Mouse (Mus musculus) embryonic facial prominence, embryonic 15.5 days (tissue): ENCODE data around the gene Iffo1. TPM values are rescaled to one million over a fixed set of nuclear protein-coding genes. Genes with fewer than 3 reads are reported as not detected.

Experiments used
- ATAC-seq: fragments of 200-750 bp; cut with Nextera tagmentation; 2 replicates; pipeline ENCODE4 v1.8.0; 2017; ENCODE audit warnings: low read depth, moderate TSS enrichment; ENCODE audit not compliant: insufficient number of reproducible peaks, low FRiP score, low TSS enrichment
- H3K27ac ChIP-seq: fragments of 300-500 bp; sonication (generic); replicated peaks from 2 replicates; pipeline ENCODE4 v1.5.1; 2015; ENCODE audit warnings: mild to moderate bottlenecking, inconsistent platforms
- H3K27me3 ChIP-seq: fragments of 300-500 bp; sonication (generic); 2 replicates; pipeline ENCODE4 v1.6.1; 2015; ENCODE audit warnings: inconsistent platforms
- H3K36me3 ChIP-seq: fragments of 300-500 bp; sonication (generic); 2 replicates; pipeline ENCODE4 v1.6.1; 2015; ENCODE audit warnings: mild to moderate bottlenecking, inconsistent platforms
- H3K4me1 ChIP-seq: fragments of 300-500 bp; sonication (generic); 2 replicates; pipeline ENCODE4 v1.6.1; 2015; ENCODE audit warnings: inconsistent platforms
- H3K4me2 ChIP-seq: fragments of 300-500 bp; sonication (generic); replicated peaks from 2 replicates; pipeline ENCODE4 v1.6.1; 2015; ENCODE audit warnings: mild to moderate bottlenecking, inconsistent platforms
- H3K4me3 ChIP-seq: fragments of 300-500 bp; sonication (generic); replicated peaks from 2 replicates; pipeline ENCODE4 v1.5.1; 2015; ENCODE audit warnings: mild to moderate bottlenecking, inconsistent platforms
- H3K9ac ChIP-seq: fragments of 300-500 bp; sonication (generic); 2 replicates; pipeline ENCODE4 v1.6.1; 2015; ENCODE audit warnings: inconsistent platforms
- H3K9me3 ChIP-seq: fragments of 300-500 bp; sonication (generic); replicated peaks from 2 replicates; pipeline ENCODE4 v1.6.1; 2016; ENCODE audit warnings: inconsistent platforms
- WGBS: fragments of 180-500 bp; shearing (Covaris S2); methylation state at CpG from one replicate; pipeline ENCODE4 v1.1.7; 2015; 5-methylcytosine and 5-hydroxymethylcytosine counted together
- polyA plus RNA-seq: library from polyadenylated mRNA; unstranded; fragments of >200 nt; fragmentation: Nextera tagmentation; extraction: Ambion mirVana; gene quantifications from 2 replicates; pipeline ENCODE4 v1.2.1, GENCODE M21; 2015

Iffo1 gene
- polyA plus RNA-seq, 1 experiment from 2014 or later, result 30.3 TPM

- H3K4me3 ChIP-seq, result no peak overlapping the region
- WGBS, result 89% methylated on average over 5 of the region's 5 CpGs
Observed at GRCm38 (mm10) chr6:125175469-125175868, 30.4 kb downstream of the Iffo1 start.

GRCm38 (mm10) chr6:125179601-125180000 is 34.6 kb downstream of the Iffo1 start:
- WGBS, result 92% methylated on average over 7 of the region's 7 CpGs
- H3K27ac ChIP-seq, result no peak overlapping the region
- H3K9me3 ChIP-seq, result no peaks in the 10 kb centered on the region
- peaks cover 93% of the 10 kb centered on the region for H3K36me3 ChIP-seq
- H3K4me2 ChIP-seq, result no peak overlapping the region
- no peak overlapping the region for H3K9ac ChIP-seq
- no peaks in the 10 kb centered on the region for H3K4me1 ChIP-seq
- H3K27me3 ChIP-seq, result no peaks in the 10 kb centered on the region
- no peak for ATAC-seq
- H3K4me3 ChIP-seq, result no peak overlapping the region

More at GRCm38 (mm10) chr6:125175469-125175868, 30.4 kb downstream of the Iffo1 start:
- Histone ChIP-seq H3K4me2 (no peak overlapping the region), H3K36me3 (peaks cover 97% of the 10 kb centered on the region), H3K4me1 (no peaks in the 10 kb centered on the region), H3K9me3 (no peaks in the 10 kb centered on the region), H3K9ac (no peak overlapping the region), H3K27me3 (no peaks in the 10 kb centered on the region), H3K27ac (no peak overlapping the region)
- ATAC-seq, result no peak

DNA sequence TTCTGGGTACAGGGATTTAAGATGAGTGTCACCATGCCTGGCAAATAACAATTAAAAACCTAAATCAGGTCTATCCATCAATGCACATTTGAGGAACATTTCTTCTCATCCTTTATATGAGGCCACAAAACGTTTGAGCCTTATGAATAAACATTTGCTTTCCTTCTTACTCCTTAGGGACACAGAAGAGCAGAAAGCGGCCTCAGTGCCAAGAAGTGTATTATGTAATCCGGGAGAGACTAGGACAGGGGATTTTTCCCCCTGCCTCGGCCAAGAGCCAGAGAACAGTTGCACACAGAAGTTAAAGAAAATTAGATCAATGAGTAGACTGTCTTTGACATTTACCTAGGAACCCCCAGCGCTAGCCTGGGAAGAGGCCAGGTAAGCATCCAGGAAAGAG is 37.1 kb downstream of the Iffo1 start:
- H3K9ac ChIP-seq, result no peak overlapping the region
- no peaks in the 10 kb centered on the region for H3K4me1 ChIP-seq
- no peak overlapping the region for H3K4me2 ChIP-seq
- H3K27ac ChIP-seq, result no peak overlapping the region
- H3K4me3 ChIP-seq, result no peak overlapping the region
- ATAC-seq, result no peak
- no peaks in the 10 kb centered on the region for H3K27me3 ChIP-seq
- 79% methylated on average over 5 of the region's 5 CpGs for WGBS
- H3K9me3 ChIP-seq, result no peaks in the 10 kb centered on the region
- peaks cover 93% of the 10 kb centered on the region for H3K36me3 ChIP-seq

DNA sequence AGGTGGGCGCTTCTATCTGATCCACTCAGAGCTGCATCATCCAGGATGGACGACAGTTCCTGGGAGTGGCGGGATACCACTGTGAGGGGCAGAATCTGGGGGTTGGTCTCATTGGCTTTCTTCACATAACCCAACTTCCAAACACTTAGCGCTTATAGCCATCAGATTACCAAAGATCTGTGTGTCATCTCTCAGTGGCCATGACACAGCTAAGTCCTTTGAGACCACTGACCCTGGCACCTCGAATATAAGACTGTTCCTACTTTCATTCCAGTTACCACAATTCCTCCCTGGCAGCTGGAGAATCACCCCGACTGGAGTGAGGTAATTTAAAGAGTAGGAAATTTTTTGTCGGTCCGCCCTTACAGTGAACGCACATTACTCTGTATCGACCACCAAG is 41.2 kb downstream of the Iffo1 start:
- Histone ChIP-seq H3K4me1 (no peaks in the 10 kb centered on the region), H3K36me3 (peaks cover 77% of the 10 kb centered on the region), H3K4me2 (no peak overlapping the region), H3K27me3 (no peaks in the 10 kb centered on the region), H3K27ac (no peak overlapping the region), H3K9me3 (no peaks in the 10 kb centered on the region), H3K4me3 (no peak overlapping the region), H3K9ac (no peak overlapping the region)
- no peak for ATAC-seq
- 93% methylated on average over 10 of the region's 10 CpGs for WGBS

DNA sequence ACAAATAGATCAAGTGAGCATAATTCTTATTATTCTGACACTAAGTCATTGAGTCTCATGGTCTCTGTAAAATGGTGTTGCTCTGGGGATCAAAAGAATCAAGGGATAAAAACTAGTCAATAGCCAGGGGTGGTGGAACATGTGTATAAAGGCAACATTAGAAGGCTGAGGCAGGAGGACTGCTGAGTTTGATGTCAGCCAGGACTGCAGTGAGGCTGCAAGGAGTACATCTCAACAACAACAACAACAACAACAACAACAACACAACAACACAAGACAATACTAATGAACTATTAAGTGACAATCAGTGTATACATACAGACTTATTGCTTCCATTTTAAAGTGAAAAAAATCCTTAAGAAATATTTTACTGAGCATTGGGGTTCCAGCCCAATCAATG is 45.8 kb downstream of the Iffo1 start:
- peaks cover 53% of the 10 kb centered on the region for H3K36me3 ChIP-seq
- H3K9me3 ChIP-seq, result no peaks in the 10 kb centered on the region
- H3K4me2 ChIP-seq, result peak overlapping the region; percentile 78
- H3K4me1 ChIP-seq, result peaks cover 5% of the 10 kb centered on the region
- H3K27me3 ChIP-seq, result no peaks in the 10 kb centered on the region
- ATAC-seq, result no peak
- H3K4me3 ChIP-seq, result peak overlapping the region; percentile 80
- H3K9ac ChIP-seq, result peak overlapping the region; percentile 64
- H3K27ac ChIP-seq, result peak overlapping the region; percentile 100

DNA sequence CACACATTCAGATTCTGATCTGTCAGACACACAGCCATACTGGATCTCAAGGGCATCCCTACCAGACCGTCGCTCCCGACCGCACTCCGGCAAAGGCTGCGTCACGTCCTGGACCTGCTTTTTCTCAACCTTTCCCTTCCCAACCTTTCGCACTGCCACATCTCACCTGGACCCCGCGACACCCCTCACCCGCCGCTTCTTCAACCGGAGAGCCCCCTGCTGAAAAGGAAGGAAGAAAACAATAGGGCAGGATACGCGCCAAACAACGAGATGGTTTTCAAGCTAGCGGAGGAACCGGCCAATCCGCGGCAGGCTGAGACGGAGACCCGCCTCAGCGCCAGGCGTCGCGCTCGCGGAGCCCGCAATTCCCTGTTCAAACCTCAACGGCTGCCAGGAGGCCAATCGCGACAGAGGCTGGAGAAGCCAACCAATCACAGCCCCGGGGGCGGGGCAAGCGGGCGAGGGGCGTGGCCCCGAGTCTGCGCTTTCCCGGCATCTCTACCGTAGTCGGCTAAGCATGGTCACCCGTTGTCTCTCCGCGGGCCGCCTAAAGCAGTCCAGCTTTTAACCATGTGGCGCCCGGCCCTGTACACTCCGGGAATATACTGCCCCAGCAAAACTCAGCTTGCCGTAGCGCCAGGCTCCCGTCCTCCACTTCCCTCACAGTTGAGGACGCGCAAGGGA is 46.4 kb downstream of the Iffo1 start, which contains the start of the genes Ncapd2 and Mrpl51:
TSS of gene Ncapd2 (minus strand) at position 370 of the 684 bp plus-strand sequence.
TSS of gene Mrpl51 (plus strand) at position 470 of the 684 bp plus-strand sequence.
- peak within 1 kb of the TSS; percentile 100 for H3K27ac ChIP-seq
- H3K27me3 ChIP-seq, result no peaks in the 10 kb centered on the region
- H3K4me3 ChIP-seq, result peak within 1 kb of the TSS; percentile 80
- H3K9me3 ChIP-seq, result no peaks in the 10 kb centered on the region
- peak; percentile 96 for ATAC-seq
- H3K4me2 ChIP-seq, result peak within 1 kb of the TSS; percentile 78
- H3K36me3 ChIP-seq, result peaks cover 47% of the 10 kb centered on the region
- H3K4me1 ChIP-seq, result peaks cover 5% of the 10 kb centered on the region
- WGBS, result under 1% methylated on average over 54 of the region's 54 CpGs
- H3K9ac ChIP-seq, result peak within 1 kb of the TSS; percentile 65

- ATAC-seq, result peak; percentile 92
- Histone ChIP-seq H3K4me1 (peaks cover 5% of the 10 kb centered on the region), H3K4me2 (peak overlapping the region; percentile 78), H3K36me3 (peaks cover 40% of the 10 kb centered on the region), H3K4me3 (peak overlapping the region; percentile 80), H3K9me3 (no peaks in the 10 kb centered on the region), H3K27ac (peak overlapping the region; percentile 100), H3K9ac (peak overlapping the region; percentile 65), H3K27me3 (no peaks in the 10 kb centered on the region)
- under 1% methylated on average over 34 of the region's 34 CpGs for WGBS
Observed at GRCm38 (mm10) chr6:125192016-125192714, 47.1 kb downstream of the Iffo1 start.

DNA sequence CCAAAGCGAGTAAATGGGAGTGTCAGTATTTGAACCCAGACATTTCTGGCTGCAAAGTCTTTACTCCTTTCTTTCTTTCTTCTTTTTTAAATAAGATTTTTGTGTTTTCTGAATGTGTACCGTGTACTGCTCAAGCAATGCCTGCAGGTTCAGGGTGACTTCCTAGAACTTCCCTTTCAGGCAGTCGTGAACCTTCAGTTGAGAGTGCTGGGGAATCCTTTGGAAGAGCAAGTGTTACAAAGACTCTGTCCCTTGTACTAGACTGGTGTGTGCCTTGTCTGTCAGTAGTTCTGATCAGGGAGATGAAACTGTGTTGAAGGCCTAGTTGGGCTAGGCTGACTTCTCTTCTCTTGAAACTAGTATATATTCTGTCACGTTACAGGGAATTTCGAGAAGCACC is 47.8 kb downstream of the Iffo1 start:
- no peaks in the 10 kb centered on the region for H3K9me3 ChIP-seq
- WGBS, result 33% methylated on average over 5 of the region's 5 CpGs
- H3K27me3 ChIP-seq, result no peaks in the 10 kb centered on the region
- H3K36me3 ChIP-seq, result peaks cover 33% of the 10 kb centered on the region
- peaks cover 5% of the 10 kb centered on the region for H3K4me1 ChIP-seq
- no peak for ATAC-seq
- H3K9ac ChIP-seq, result peak overlapping the region; percentile 62
- peak overlapping the region; percentile 100; the same call in 1 of the 2 replicates for H3K27ac ChIP-seq
- H3K4me2 ChIP-seq, result peak overlapping the region; percentile 78
- H3K4me3 ChIP-seq, result peak overlapping the region; percentile 80

GRCm38 (mm10) chr6:125193390-125193789 is 48.3 kb downstream of the Iffo1 start:
- Histone ChIP-seq H3K9me3 (no peaks in the 10 kb centered on the region), H3K4me3 (0 out of 2 replicates have a peak overlapping the region, but pooled peaks have one; percentile 80), H3K9ac (no peak overlapping the region), H3K27ac (no peak overlapping the region), H3K4me1 (peaks cover 5% of the 10 kb centered on the region), H3K4me2 (peak overlapping the region; percentile 78; the same call in 1 of the 2 replicates), H3K36me3 (peaks cover 28% of the 10 kb centered on the region), H3K27me3 (no peaks in the 10 kb centered on the region)
- 55% methylated on average over 7 of the region's 7 CpGs for WGBS
- no peak for ATAC-seq

DNA sequence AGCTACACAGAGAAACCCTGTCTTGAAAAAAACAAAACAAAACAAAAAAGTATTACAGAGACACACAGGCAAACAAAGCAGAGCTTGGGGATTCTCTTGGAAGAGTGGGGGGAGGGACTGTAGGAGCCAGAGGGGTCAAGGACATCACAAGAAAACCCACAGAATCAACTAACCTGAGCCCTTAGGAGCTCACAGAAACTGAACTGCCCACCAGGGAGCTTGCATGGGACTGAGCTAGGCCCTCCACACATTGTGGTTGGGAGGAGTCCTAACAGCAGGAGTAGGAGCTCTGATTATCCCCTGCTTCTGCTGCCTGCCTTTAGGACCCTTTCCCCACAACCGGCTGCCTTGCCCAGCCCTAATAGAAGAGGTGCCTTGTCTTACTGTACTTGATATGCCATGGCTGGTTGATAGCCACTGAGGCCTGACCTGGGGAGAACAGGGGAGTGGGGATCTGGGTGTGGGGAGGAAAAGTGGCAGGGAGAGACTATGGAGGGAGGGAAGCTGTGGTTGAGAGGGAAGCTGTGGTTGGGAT is 50.6 kb downstream of the Iffo1 start:
- ATAC-seq, result no peak
- Histone ChIP-seq H3K27me3 (no peaks in the 10 kb centered on the region), H3K4me1 (peaks cover 5% of the 10 kb centered on the region), H3K9me3 (no peaks in the 10 kb centered on the region), H3K27ac (0 out of 2 replicates have a peak overlapping the region, but pooled peaks have one; percentile 22), H3K9ac (no peak overlapping the region), H3K4me3 (no peak overlapping the region), H3K4me2 (no peak overlapping the region), H3K36me3 (peaks cover 19% of the 10 kb centered on the region)
- WGBS, result 32% methylated on average over 1 of the region's 1 CpGs

- Histone ChIP-seq H3K4me2 (no peak overlapping the region), H3K4me1 (peaks cover 5% of the 10 kb centered on the region), H3K27me3 (no peaks in the 10 kb centered on the region), H3K9ac (no peak overlapping the region), H3K4me3 (no peak overlapping the region), H3K36me3 (peaks cover 19% of the 10 kb centered on the region), H3K27ac (no peak overlapping the region), H3K9me3 (no peaks in the 10 kb centered on the region)
- WGBS, result 54% methylated on average over 3 of the region's 3 CpGs
- ATAC-seq, result no peak
Observed at GRCm38 (mm10) chr6:125196301-125196700, 51.3 kb downstream of the Iffo1 start.
